Mouse (Mus musculus): ENCODE measurements at regions not wholly inside any gene's neighbourhood (a gene's known extent, or its start where the extent isn't known, plus 50 kb on each side); places are given as distances from the start of the nearest gene placed in this dataset.

- TF ChIP-seq POLR2A (IDR thresholded peaks at IDR 0.05; ENCODE audit: borderline replicate concordance, low read depth, low read length) (no peak), CTCF (IDR thresholded peaks at IDR 0.05; ENCODE audit: low read depth, low read length) (no peak)
These were observed 72.5 kb downstream of the Phlda1 start for GRCm38 (mm10) chr10:111578536-111578935.

All from bone marrow macrophage, adult 2 months (primary cell).